Mouse (Mus musculus): ENCODE data around the gene Gjc2. TPM values are rescaled to one million over a fixed set of nuclear protein-coding genes. Genes with fewer than 3 reads are reported as not detected.

The Gjc2 gene
- total RNA-seq, 2 experiments from 2014 or later: 0.27 to 0.62 TPM

- intact Hi-C loops (cut with DNase I; ENCODE audit: low total_unique reads): no loop called here
- no peak for DNase-seq
Observed at GRCm38 (mm10) chr11:59132065-59132464, 50.9 kb downstream of the Gjc2 start.

DNA sequence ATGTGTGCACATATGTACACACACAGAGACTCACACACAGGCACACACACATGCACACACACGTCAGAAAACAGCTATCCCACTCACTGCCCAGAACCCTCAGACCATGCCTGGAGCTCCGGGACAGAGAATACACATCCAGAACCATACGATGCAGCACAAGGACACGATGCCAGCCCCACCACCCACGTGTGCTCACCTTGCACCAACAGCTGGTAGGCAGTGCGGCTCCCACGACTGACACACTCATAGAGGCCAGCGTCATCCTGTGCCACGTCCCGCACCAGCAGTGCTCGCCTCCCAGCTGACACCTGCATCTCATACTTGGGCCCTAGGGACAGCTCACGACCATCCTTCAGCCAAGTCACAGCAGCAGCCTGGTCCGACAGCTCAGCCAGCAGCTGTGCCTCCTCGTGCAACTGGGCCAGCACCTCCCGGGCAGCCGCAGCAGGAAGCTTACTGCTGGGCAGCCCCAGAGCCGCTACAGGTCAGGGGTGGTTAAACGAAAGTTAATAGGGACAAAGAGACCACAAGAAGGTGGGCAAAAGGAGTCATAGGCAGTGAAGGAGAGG lies 51.6 kb downstream of the Gjc2 start:
- intact Hi-C loops (cut with DNase I; ENCODE audit: low total_unique reads): no loop called here
- peak; percentile 38 for DNase-seq

GRCm38 (mm10) chr11:59130782-59131181 lies 52.2 kb downstream of the Gjc2 start:
- intact Hi-C loops (cut with DNase I; ENCODE audit: low total_unique reads): no loop called here

More at GRCm38 (mm10) chr11:59130782-59131181, 52.2 kb downstream of the Gjc2 start:
- no peak for DNase-seq

Other genes with a start within 250 kb of the Gjc2 start
- 100 to 1,000 TPM; 126 to 139 TPM for gene Rnf187, start 244.3 kb downstream of the Gjc2 start, total RNA-seq (2021)
- gene Hist3h2ba, start 234.3 kb downstream of the Gjc2 start, total RNA-seq (2021): 1 to 10 TPM; 2.1 to 3.7 TPM
- gene Hist3h2a, start 228.5 kb downstream of the Gjc2 start, total RNA-seq (2021): 10 to 100 TPM; 15.1 to 16.8 TPM
- gene Trim17, start 228.5 kb downstream of the Gjc2 start, total RNA-seq (2021): under 1 TPM in 1 of 2 experiments, not detected in 1; 0.29 TPM
- 1 to 10 TPM; 9.3 to 9.6 TPM for gene Trim11, start 205.1 kb downstream of the Gjc2 start, total RNA-seq (2021)
- gene Obscn, start 46.8 kb downstream of the Gjc2 start, total RNA-seq (2021): 100 to 1,000 TPM; 708 to 848 TPM
- gene Iba57, start 19.5 kb downstream of the Gjc2 start, total RNA-seq (2021): 10 to 100 TPM in 1 of 2 experiments, 1 to 10 TPM in 1; 7.7 to 10.6 TPM
- gene Guk1, start 9.0 kb upstream of the Gjc2 start, total RNA-seq (2021): 10 to 100 TPM; 17.1 to 20.2 TPM
- gene Mrpl55, start 19.3 kb upstream of the Gjc2 start, total RNA-seq (2021): 10 to 100 TPM; 36.6 to 44.3 TPM
- gene 2310033P09Rik, start 25.1 kb upstream of the Gjc2 start, total RNA-seq (2021): 1 to 10 TPM; 4.1 to 4.6 TPM
- 100 to 1,000 TPM; 195 to 207 TPM for gene Arf1, start 45.1 kb upstream of the Gjc2 start, total RNA-seq (2021)
- gene Wnt3a, start 107.5 kb upstream of the Gjc2 start, total RNA-seq (2021): not detected
- gene Wnt9a, start 123.7 kb upstream of the Gjc2 start, total RNA-seq (2021): 1 to 10 TPM; 8.8 to 9.8 TPM
- gene Prss38, start 192.4 kb upstream of the Gjc2 start, total RNA-seq (2021): under 1 TPM in 1 of 2 experiments, not detected in 1; 0.23 TPM

Data from gastrocnemius, postnatal 14 days (tissue).